Mouse (Mus musculus): ENCODE results near the gene Pex7.

The Pex7 gene

DNA sequence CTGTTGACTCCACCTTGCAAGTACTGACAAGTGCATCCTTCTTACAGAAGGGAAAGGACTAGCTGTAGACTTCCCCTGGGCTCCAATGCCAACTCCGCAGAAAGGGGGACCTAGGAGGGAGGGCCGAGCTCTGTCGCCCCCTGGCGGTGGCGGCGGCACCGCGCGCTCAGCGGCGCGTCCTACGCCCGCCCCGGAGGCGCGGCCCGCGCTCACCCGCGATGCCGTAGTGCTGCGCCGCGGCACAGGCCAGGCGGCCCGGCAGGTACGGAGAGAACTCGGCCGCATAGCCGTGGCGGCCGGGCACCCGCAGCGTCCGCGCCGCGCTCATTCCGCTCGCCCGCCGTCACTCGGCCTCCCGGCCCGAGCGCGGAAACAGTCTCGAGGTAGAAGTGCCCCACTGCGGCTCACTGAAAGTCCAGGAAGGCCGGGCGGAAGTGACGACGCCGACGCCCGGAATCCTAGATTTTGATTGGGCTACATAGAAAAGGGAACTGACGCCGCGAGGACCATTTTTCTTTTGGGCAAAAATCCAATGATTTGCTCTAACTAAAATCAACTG is at the start of gene Pex7:
TSS of gene Pex7 (minus strand) at position 444 of the 559 bp plus-strand sequence.
- peak; percentile 90 for DNase-seq (ENCODE audit: low spot score)

DNA sequence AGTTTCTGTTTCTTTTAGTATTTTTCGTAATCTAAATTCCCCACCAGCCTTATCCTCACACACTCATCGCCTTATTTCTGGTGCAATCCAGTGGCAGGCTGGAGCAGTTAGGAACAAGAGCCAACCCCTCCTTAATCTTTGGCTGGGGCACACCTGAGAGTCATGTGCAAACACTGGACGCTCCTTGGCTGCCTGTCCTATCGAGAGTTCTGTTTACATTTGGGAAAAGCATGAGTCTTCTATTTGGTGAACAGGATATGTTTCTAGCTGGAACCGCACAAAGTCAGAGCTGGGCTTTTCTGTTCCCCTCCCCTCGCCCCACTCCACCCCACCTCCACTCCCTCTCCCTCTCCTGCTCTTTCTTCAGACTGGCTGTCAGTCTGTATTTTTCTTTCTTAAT is 49.3 kb upstream of the Pex7 start:
- DNase-seq (ENCODE audit: low spot score) = no peak

DNA sequence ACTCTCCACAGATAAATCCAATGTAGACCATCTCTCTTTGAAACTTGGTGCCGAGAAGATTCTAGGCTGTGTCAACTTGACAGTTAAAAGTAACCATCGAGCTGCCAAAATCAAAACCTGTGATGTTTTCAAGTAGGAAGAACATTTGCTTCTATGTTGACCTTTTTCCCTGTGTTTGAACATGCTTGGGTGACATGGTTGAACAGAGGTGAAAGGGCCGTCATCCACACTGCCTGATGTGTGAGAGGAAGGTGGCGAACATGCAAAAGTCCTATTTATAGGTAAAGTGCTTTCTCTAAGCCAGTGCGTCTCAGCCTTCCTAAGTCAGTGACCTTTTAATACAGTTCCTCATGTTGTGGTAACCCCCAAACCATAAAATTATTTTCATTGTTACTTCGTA is 48.3 kb upstream of the Pex7 start:
- no peak for DNase-seq (ENCODE audit: low spot score)

DNA sequence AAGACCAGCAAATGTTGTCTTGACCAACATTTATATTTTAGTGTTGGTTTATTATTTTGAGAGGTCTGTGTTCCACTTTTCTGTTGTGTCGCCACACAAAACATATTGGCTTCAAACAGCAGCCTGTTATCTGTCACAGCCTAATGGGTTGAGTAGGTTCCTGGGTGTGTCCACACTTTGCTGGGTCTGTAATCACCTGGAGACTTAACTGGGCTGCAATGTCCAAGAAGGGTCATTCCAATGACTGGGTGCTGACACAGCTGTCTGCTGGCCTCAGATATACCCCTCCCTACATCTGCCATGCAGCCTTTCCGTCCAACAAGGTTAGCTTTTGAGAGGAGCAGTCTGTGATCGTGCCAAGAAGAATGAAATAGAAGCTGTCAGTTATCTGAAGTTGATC is 47.1 kb upstream of the Pex7 start:
- DNase-seq (ENCODE audit: low spot score) = no peak

DNA sequence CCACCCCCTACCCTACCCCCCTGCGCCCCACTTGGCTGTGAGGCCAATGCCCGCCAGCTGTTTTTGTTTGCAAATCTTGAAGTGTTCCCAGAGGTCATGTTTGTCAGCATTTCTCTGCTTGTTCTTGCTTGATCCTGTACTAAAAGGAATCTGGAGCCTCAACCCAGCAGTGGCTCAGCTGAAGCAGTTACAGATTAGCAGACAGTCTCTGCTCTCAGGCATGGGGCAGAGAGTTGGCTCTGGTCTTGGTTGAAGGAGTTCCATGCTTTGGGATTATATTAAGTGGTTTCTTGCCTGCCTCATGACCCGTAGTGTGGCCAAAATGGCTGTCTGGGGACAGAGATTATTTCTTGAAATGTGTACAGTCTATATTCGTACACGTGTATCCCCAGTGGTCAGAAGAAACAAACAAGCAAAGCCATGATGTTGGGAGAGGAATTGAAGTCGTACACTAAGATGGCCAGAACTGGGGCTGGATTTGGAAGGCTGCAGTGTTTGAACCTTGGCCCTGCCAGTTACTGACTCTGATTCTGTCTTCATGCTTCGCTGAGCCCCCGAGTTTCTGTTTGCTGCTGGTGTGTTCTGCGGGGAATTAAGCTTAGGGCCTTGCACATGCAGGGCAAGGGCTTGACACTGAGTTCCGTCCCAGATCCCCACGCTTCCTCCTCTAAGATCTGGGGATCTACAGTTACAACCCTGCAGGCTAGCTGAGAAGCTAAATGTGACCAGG is 45.7 kb upstream of the Pex7 start:
- no peak for DNase-seq (ENCODE audit: low spot score)

DNA sequence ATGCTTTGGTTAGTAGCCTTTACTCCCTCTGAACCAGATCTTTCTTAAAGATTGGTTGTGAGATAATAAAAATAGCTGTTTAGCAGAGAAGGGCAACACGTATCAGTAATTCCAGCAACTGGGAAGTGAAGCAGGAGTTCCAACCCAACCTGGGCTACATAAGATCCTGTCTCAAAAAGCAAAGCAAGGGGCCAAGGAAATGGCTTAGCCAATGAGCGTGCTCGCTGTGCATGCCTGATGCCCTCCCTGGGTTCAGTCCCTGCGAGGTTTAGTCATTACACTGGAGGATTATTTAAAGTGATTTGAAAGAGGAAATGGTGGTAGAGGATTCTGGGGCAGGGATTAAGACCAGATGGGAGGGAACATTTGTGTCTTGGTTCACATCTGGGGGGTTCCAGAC is 41.6 kb upstream of the Pex7 start:
- no peak for DNase-seq (ENCODE audit: low spot score)

DNA sequence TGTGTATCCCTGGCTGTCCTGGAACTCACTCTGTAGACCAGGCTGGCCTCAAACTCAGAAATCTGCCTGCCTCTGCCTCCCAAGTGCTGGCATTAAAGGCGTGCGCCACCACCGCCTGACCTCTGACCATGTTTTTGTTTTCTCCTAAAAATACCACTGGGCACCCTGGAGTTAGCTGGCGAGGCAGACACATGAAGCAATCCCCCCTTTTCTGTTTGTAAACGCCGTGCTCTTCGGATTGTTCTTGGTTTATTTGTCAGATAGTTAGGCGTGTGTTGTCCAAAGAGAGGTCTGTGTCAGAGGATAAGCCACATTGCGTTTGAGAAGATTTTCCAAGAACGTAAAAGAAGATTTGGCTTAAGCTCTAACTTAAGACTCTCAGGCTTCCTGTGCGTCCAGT is 40.9 kb upstream of the Pex7 start:
- DNase-seq (ENCODE audit: low spot score) = no peak

DNA sequence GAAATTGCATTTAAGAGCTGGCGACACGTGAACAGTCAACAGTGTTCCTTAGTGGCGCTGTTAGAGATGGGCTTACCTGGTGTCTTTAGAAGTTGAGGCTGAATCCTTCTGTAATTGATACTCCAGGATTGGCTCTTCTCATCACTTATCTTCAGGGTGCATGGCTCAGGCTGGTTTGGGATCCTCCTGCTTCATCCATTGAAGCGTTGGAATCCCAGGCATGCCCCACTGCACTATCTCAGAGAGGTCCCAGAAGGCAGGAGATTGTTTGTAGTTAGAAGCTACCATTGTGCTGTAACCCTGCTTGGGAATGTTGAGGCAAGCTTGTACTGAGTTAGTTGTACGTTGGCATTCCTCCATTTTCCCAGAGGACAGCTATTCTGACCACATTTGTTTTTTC is 40.4 kb upstream of the Pex7 start:
- DNase-seq (ENCODE audit: low spot score) = no peak

DNA sequence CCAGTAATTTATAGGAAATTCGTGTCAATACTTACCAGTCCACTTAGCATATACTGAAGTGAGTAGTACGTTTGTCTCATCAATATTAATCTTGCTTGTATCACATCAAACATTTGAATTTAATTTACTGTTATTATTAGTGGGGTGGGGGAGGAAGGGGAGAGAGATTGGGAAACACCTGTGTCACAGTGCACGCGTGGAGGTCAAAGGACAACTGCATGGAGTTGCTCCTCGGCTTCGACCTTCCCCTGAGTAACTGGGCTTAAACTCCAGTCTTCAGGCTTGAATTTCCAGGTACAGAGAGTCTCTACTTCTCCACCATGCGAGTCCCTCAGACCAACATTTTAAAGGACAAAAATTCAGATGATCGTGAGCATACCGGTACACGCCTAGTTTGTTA is 40.0 kb upstream of the Pex7 start:
- DNase-seq (ENCODE audit: low spot score) = no peak

DNA sequence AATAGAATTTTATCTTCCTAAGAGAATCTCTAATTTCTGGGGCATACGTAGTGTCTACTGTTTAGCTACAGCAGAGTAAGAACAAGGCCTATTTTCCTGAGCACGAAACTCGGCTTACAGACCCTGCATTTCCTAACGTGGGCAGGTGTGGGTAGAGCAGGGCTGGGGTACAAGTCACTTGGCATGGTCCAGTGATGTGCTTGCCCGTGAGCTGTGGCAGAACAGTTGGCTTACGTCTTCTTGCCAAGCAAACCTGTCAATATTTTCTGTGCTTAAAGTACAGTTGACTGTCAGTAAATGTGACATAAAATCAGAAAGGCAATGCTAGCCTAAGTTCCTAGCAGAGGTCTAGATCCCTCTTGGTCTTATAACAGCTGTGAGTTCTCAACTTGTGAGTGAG is 39.2 kb upstream of the Pex7 start:
- DNase-seq (ENCODE audit: low spot score) = no peak

DNA sequence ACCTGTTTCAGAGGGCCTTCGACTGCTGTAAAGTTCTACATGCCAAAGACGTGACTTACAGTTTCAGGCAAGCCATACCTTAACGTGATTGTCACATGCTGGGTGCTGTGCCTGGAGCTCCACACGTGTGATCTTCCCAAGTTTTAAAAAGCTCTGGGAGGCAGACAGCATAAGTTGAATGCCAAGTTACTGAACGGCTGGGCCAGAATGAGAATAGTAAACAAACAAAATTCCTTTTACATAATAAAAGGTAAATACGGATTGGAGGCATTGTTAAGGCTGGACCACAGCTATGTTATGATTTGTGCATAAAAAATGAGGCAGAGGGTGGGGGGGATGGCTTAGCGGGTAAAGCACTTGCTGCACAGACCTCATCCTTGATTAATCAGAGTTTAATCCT is 38.2 kb upstream of the Pex7 start:
- DNase-seq (ENCODE audit: low spot score) = no peak

DNA sequence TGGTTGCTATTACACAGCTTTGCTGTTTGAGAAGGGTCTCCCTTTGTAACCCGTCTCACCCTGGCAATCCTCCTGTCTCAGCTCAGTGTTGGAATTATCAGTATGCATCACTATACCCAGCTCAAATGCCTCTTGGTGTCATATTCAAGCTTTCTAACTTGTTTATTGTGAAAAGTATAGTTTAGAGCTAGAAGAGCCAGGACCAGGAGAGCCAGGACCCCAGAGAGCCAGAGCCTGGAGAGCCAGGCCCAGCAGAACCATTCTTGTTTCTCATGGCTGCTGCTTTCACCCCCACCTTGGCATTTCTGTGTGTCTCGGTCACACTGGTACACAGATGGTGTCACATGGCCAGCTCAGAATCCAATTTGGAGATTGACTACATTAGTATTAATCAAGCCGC is 35.1 kb upstream of the Pex7 start:
- no peak for DNase-seq (ENCODE audit: low spot score)

DNA sequence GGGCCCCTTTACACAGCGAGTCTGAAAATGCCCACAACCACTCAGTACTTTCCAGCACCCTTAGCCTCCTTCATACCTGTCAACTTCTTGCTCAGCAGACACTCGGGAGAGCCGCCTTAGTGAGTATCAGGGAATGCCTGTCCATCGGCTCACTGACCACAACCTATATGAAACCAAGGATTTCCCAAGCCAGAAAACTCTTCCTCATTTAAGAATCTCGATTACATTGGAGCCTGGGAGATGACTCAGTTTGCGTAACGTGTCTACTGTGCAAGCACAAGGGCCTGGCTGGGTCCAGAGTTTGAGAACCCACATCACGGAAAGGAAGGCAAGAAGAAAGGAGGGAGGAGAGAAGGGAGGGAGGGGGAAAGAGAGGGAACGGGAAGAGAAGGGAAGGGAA is 34.4 kb upstream of the Pex7 start:
- no peak for DNase-seq (ENCODE audit: low spot score)

DNA sequence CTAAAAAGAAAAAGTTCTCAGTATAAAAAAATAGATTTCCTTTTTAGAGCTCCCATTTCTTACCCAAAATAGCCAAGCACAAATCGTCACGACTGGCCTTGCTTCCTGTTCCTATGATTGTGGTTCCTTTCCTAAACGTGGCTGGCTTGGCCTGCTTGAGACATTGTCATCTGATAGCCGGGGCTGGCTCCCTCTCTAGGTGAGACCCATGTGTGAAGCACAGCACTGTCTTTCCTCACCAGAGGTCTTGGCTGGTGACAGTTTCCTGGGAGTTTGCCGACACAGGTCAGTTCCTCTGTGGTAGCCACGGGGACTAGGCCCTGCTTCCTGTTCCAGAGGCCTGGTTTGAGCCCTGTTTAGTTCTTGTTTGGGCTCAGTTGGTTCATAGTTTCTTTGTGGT is 33.6 kb upstream of the Pex7 start:
- no peak for DNase-seq (ENCODE audit: low spot score)

DNA sequence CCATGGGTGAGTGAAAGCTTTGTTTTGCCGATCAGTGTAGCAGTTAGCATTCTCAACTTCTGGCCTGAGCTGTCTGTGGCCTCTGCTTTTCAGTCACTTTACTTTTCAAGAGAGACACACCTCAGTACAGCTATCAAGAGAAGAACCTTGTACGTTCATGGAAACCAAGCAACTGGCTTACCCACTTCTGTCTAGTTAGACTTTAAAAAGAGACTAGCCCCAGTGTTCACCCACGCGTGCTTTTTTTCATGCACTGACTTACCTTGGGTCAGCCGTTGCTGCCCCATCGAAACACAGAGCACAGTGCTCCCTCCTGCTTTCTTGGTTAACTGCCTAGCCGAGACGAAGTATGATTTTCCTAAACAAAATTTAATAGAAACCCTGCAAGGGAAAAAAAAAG is 33.1 kb upstream of the Pex7 start:
- DNase-seq (ENCODE audit: low spot score) = no peak

DNA sequence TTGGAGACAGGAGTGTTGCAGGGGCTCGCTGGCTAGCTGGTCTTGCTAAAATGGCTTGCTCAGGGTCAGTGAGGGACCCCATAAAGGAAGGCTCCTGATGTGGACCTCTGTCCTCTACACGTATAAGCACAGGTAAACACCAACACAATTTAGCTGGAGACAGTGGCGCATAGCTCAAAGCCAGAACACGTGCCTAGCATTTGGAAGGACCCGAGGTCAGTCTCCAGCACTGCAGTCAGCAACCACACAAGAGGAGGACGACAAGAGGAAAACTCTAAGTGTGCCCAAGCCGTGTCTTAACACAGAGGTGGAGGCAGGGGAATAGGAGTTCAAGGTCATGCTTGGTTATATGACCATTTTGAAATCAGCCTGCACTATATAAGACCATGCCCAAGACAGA is 32.6 kb upstream of the Pex7 start:
- DNase-seq (ENCODE audit: low spot score) = no peak

DNA sequence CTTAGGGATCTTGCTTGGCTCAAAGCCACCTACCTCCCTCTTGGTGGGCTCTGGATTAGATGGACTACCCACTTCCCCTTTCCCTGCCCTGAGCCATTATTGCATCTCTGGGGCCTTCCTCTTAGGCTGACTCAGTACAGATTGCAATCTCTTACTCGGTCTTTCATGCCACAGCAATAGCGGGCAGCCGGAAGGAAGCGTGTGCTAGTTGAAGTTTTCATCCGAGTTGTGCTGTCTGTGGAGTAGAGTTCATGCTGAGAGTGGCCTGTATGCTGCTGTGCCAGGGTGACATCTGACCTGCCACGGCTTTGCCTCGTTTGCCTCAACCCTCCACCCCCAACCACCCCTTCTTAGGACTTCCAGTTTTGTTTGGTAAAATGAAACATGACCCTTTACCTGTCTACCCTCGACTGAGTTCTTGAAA is 31.8 kb upstream of the Pex7 start:
- DNase-seq (ENCODE audit: low spot score) = no peak

DNA sequence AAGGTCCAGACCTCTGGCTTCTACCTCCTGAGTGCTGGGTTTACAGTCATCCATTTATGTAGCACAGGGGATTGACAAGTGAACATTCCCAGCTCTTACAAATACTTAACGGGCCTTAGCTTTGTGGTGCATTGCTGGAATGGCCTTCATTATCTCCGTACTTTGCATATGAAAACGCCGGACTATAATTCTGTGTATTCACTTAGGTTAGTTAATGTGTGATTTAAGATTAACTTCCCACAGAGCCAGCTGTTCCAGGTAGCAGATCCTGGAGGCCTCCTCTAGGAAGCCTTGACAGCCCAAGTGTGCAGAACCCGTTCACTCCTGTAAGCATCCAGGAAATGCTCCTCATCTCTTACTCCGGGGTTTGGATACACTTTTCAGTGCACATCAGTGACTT is 31.2 kb upstream of the Pex7 start:
- no peak for DNase-seq (ENCODE audit: low spot score)

DNA sequence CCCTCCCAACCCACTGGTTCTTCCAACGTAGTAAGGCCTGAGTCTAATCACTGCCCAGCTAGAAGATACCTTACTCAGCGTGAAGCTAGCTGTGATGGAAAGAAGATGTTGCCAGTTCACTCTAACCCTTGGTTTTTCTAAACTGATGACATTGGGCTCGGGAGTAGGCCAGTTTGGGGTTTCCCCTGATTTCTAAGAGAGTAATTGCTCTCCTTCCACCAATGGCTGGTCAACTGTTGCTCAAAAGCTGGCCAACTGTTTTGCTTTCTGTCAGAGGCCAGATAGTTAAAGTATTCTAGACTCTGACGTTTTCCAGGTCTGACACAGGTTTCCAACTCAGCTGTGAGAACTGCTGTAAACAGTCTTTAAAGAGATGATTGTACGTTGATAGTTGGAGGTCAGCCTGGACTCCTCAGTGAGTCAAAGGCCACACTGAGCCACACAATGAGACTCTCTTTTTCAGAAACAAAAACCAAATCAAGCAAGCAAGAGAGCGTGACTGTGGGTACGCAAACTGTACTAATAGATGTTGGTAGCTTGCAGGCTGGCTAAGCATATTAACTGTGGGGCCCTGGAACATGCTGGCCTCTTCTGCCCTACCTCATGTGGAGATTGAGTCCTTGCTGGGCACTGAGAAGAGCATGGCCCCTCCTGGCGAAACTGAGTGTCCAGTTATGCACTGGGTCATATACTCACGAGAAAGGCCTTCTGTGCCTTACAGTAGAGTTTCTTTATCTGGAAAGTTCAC is 29.6 kb upstream of the Pex7 start:
- DNase-seq (ENCODE audit: low spot score) = peak; percentile 3

DNA sequence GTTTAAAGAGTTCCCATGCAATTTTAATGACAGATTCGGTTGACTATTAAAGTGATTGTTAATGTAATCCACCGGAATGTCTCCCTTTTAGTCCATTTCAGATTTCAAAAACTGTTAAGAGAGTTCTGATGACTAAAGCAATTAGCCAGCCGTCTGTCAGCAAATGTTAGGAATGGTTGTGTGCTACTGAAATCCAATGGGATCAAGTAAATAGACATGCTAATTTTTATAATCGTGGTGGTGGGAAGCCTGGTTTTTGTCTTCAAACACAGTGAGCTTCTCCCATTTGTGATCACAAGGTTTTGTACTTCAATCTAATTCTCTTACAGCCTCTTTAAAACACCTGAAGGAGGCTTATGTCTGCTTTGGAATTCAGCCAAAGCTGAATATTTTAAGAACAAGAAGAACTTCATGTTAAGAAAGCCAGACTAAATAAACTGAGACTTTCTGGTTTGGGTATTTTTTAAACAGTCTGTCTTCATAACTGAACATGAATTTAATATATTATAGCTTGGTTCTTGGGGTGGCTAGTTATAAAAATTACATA is 28.4 kb upstream of the Pex7 start:
- DNase-seq (ENCODE audit: low spot score) = no peak

DNA sequence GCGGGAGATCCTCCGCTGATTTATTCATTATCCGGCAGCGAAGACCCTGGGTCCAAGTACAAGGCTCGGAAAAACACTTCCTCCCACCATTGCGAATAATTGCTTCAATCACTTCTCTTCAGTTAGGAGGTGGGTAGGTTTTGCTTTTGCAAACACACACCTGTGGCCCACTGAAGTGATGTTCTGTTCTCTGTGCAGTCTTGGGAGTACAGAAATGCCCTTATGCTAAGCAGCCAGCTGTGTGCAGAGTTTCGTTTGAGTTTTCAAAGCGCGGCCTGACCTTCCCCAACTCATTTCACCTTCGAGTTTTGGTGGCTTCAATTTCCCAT is 27.8 kb upstream of the Pex7 start:
- no peak for DNase-seq (ENCODE audit: low spot score)

DNA sequence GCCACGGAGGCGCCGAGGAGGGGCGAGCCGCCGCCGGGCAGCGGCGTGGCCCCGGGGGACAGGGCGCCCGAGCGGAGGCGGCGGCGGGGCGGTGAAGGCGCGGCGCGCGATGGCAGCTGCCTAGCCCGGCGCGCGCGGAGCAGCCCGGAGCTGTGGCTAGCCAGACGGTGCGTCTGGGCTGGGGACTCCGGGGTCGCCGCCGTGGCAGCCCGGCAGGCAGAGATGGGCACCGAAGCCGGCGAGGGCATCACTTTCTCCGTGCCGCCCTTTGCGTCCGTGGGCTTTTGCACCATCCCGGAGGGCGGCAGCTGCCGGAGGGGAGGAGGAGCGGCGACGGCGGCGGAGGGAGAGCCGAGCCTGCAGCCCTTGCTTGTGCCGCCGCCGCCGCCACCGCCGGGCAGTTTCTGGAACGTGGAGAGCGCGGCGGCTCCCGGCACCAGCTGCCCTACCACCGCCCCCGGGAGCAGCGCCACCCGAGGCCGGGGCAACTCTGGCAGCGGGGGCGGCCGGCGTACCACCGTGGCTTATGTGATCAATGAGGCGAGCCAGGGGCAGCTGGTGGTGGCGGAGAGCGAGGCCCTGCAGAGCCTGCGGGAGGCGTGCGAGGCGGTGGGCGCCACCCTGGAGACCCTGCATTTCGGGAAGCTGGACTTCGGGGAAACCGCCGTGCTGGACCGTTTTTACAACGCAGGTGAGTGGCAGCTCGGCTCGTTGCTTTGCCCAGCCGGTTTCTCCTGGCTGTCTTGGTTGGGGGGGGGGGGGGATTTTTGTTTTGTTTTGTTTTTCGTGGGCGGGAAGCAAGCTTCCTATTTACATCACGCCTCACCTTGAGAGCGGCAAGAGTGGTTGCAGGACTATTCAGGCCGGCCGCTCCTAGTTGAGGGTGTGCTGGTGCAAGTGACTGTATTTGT is 27.1 kb upstream of the Pex7 start, which contains the start of gene Map3k5:
TSS of gene Map3k5 (plus strand) at position 89 of the 911 bp plus-strand sequence.
- no peak for DNase-seq (ENCODE audit: low spot score)

Measured in urinary bladder, postnatal 25 days (tissue).